Mouse (Mus musculus) lung, adult 2 months (tissue): Measurements from ENCODE around the gene 2310057M21Rik. TPM values are rescaled to one million over a fixed set of nuclear protein-coding genes. Genes with fewer than 3 reads are reported as not detected.

ENCODE experiments used
- DNase-seq: peaks from one replicate; pipeline ENCODE4 v3.0.0; 2022
- H3K4me1 ChIP-seq: fragments of 200-500 bp; 2 replicates; pipeline ENCODE4 v1.6.1; 2011; ENCODE audit warnings: low read length; ENCODE audit not compliant: control insufficient read depth, insufficient read depth
- H3K4me3 ChIP-seq: fragments of 200-500 bp; replicated peaks from 2 replicates; pipeline ENCODE3; 2011; ENCODE audit warnings: low read depth, mild to moderate bottlenecking, control low read depth, low read length; ENCODE audit errors: extremely low read depth
- CTCF ChIP-seq: fragments of 200-500 bp; IDR thresholded peaks from 2 replicates; pipeline ENCODE4 v1.5.1; 2011; ENCODE audit warnings: mild to moderate bottlenecking, low read length, control low read depth; ENCODE audit not compliant: insufficient read depth
- POLR2A ChIP-seq: fragments of 200-500 bp; IDR thresholded peaks from 2 replicates; pipeline ENCODE4 v1.6.1; 2011; ENCODE audit warnings: low read depth, mild to moderate bottlenecking, control low read depth, low read length, borderline replicate concordance; ENCODE audit errors: extremely low read depth
- WGBS: fragments of 180-500 bp; shearing (Covaris S2); methylation state at CpG from one replicate; pipeline ENCODE4 v1.1.7; 2018; 5-methylcytosine and 5-hydroxymethylcytosine counted together
- polyA plus RNA-seq: library from polyadenylated mRNA; depleted of rRNA; stranded (reverse); fragments of >200 nt; gene quantifications from 2 replicates; pipeline ENCODE4 v1.2.3, GENCODE M21; 2012; rRNA removed

2310057M21Rik gene
- polyA plus RNA-seq, 1 experiment, result 5.2 TPM

GRCm38 (mm10) chr7:131318340-131318739, 44.2 kb downstream of the 2310057M21Rik start:
- no peak for DNase-seq
- WGBS, result 68% methylated on average over 6 of the region's 7 CpGs
- H3K4me3 ChIP-seq, result no peak overlapping the region
- TF ChIP-seq CTCF, result no peak
- no peak for TF ChIP-seq POLR2A
- H3K4me1 ChIP-seq, result no peaks in the 10 kb centered on the region

- TF ChIP-seq POLR2A (no peak), CTCF (no peak)
- Histone ChIP-seq H3K4me3 (no peak overlapping the region), H3K4me1 (no peaks in the 10 kb centered on the region)
- 59% methylated on average over 12 of the region's 12 CpGs for WGBS
- DNase-seq, result no peak
Observed at GRCm38 (mm10) chr7:131317587-131317986, 45.0 kb downstream of the 2310057M21Rik start.

- Histone ChIP-seq H3K4me1 (no peaks in the 10 kb centered on the region), H3K4me3 (no peak overlapping the region)
- DNase-seq, result no peak
- TF ChIP-seq POLR2A, result no peak
- TF ChIP-seq CTCF, result no peak
- WGBS, result 80% methylated on average over 7 of the region's 7 CpGs
Observed at GRCm38 (mm10) chr7:131314493-131314892, 48.1 kb downstream of the 2310057M21Rik start.

GRCm38 (mm10) chr7:131306733-131307132, 55.8 kb downstream of the 2310057M21Rik start:
- no peak overlapping the region for H3K4me3 ChIP-seq
- TF ChIP-seq CTCF (no peak), POLR2A (no peak)
- no peaks in the 10 kb centered on the region for H3K4me1 ChIP-seq
- no peak for DNase-seq
- 60% methylated on average over 5 of the region's 5 CpGs for WGBS

GRCm38 (mm10) chr7:131303340-131303739, 59.2 kb downstream of the 2310057M21Rik start:
- TF ChIP-seq POLR2A (no peak), CTCF (no peak)
- WGBS, result 53% methylated on average over 8 of the region's 8 CpGs
- DNase-seq, result peak; percentile 7
- H3K4me1 ChIP-seq, result no peaks in the 10 kb centered on the region
- no peak overlapping the region for H3K4me3 ChIP-seq

GRCm38 (mm10) chr7:131297151-131297550, 65.4 kb downstream of the 2310057M21Rik start:
- H3K4me3 ChIP-seq, result no peak overlapping the region
- TF ChIP-seq CTCF (no peak), POLR2A (no peak)
- 71% methylated on average over 8 of the region's 8 CpGs for WGBS
- H3K4me1 ChIP-seq, result no peaks in the 10 kb centered on the region
- DNase-seq, result no peak

Other genes starting within 250 kb of the 2310057M21Rik start
- not detected in 2 replicates for gene 4933402N03Rik, start 216.4 kb downstream of the 2310057M21Rik start, polyA plus RNA-seq
- gene 5430419D17Rik, start 188.4 kb downstream of the 2310057M21Rik start, polyA plus RNA-seq, result 0.03 and 0.11 TPM in 2 replicates
- gene Cuzd1, start 40.5 kb downstream of the 2310057M21Rik start, polyA plus RNA-seq, result not detected in 2 replicates
- 0.62 TPM in 1 of 2 replicates, not detected in the other for gene Fam24b, start 33.2 kb downstream of the 2310057M21Rik start, polyA plus RNA-seq
- gene Fam24a, start 28.9 kb downstream of the 2310057M21Rik start, polyA plus RNA-seq, result not detected in 2 replicates
- 28.7 and 35.0 TPM in 2 replicates for gene Pstk, start 8.4 kb upstream of the 2310057M21Rik start, polyA plus RNA-seq
- 12.4 and 13.3 TPM in 2 replicates for gene Ikzf5, start 47.8 kb upstream of the 2310057M21Rik start, polyA plus RNA-seq
- 9.3 and 14.6 TPM in 2 replicates for gene Acadsb, start 47.8 kb upstream of the 2310057M21Rik start, polyA plus RNA-seq
- gene Hmx3, start 180.1 kb upstream of the 2310057M21Rik start, polyA plus RNA-seq, result not detected in 2 replicates
- not detected in 2 replicates for gene Hmx2, start 186.0 kb upstream of the 2310057M21Rik start, polyA plus RNA-seq
- gene Bub3, start 197.5 kb upstream of the 2310057M21Rik start, polyA plus RNA-seq, result 52.4 and 71.6 TPM in 2 replicates